Mouse (Mus musculus) subcutaneous adipose tissue, adult 2 months (tissue): ENCODE data around the gene Scn7a. TPM values are rescaled to one million over a fixed set of nuclear protein-coding genes. Genes with fewer than 3 reads are reported as not detected.

Source experiments
- polyA plus RNA-seq: library from polyadenylated mRNA; depleted of rRNA; stranded (reverse); fragments of >200 nt; gene quantifications from 2 replicates; pipeline ENCODE4 v1.2.3, GENCODE M21; 2012; ENCODE audit warnings: low replicate concordance; rRNA removed

Gene Scn7a
- 9.0 and 14.8 TPM in 2 replicates for polyA plus RNA-seq

GRCm38 (mm10) chr2:66784765-66785164 lies at the start of gene Scn7a:
Gene Scn7a (minus strand): TSS chr2:66784914.

GRCm38 (mm10) chr2:66634580-66635359 lies 149.9 kb downstream of the Scn7a start, which contains the start of gene Scn9a:
Gene Scn9a (minus strand): TSS chr2:66634962.

Other genes starting within 250 kb of the Scn7a start
- not detected in 2 replicates for gene Scn9a, start 150.0 kb downstream of the Scn7a start, polyA plus RNA-seq